Mouse (Mus musculus): ENCODE results near the gene Fam210b.
"Not testable (repeated sequence)": the region's sequence is repeated elsewhere in the genome, so short reads cannot be mapped to it uniquely, and the experiment has no call there.

Fam210b gene

GRCm38 (mm10) chr2:172345258-172345738 lies at the start of gene Fam210b:
TSS of gene Fam210b (plus strand) at chr2:172345565.
- DNase-seq (ENCODE audit: inconsistent ontology term), result peak; percentile 100

DNA sequence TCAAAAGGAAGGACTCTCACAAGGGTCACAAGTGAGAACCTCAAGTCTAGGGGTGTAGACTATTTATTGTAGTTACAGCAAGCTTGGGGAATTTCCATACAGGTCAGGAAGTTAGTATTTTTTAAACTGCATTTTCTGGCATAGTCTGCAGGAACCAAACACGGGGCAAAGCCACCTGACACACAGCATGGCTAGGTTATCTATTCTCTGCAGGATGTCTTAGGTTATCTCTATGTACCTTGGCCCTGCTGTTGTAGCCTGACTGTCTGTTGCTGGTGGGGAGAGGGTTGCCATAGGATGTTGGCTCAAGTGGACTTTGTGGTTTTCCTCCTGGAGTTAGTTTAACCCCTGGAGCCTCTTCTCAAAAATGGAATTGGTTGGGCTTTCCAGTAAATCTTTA lies 47.3 kb upstream of the Fam210b start:
- no peak for DNase-seq (ENCODE audit: inconsistent ontology term)

DNA sequence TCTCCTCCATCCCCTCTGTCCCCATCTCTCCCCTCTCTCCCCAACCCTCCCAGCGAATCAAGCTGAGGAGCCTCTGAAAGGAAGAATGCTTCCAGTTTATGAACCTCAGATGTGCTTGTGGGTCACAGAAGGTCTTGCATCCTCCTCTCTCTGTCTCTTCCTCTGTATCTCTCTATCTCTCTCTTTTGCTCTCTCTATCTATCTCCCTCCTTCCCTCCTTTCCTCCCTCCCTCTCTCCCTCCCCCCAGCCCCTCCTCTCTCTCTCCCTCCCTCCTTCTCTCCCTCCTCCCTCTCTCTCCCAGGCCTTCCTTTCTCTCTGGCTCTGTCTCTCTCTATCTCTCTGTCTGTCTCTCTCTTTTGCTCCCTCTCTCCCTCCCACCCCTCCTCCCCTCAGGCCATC lies 46.8 kb upstream of the Fam210b start:
- DNase-seq (ENCODE audit: inconsistent ontology term), result peak; percentile 11

GRCm38 (mm10) chr2:172299126-172299921 lies 46.0 kb upstream of the Fam210b start:
- DNase-seq (ENCODE audit: inconsistent ontology term), result peak; percentile 92

DNA sequence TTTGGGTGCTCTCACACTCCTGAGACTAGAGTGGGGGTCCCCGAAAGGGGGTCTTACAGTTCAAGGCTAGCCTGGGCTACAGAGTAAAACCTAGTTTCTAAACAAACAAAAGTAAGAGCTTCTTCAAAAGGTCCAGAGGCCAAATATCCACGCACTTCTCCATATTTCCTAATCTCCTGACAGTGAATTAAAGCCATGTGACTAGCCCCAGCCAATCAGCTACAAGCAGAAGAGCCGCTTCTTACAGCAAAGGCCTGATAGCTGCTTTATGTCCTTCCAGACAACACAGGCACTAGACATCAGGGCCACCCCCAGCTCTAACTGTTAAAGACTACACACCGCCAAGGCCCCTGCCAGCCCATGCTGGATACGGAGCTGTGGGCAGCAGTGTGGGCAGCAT lies 43.0 kb upstream of the Fam210b start:
- DNase-seq (ENCODE audit: inconsistent ontology term), result no peak

DNA sequence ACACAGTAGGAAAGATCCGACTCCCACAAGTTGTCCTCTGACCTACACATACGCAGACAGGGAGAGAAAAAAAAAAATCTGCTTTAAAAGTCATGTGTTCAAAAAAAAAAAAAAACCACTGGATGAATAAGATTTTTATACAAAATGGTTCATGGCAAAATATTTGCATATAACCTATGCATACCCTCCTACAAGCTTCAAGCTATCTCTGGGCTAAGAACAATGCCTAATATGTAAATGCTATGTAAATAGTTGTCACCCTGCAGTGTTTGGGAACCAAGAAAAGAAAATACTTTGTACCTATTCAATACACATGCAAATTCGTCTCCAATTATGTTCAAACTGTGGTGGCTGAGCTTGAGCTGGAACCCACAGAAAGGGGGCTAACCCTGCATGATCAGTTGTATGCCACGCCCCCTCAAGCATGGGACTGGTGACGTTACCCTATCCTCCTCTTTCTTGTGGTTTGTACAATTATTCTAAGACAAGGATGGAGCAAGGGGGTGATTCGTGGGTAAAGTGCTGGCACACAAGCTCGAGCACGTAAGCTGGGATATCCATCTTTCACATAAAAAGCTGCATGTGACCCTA lies 41.2 kb upstream of the Fam210b start:
- no peak for DNase-seq (ENCODE audit: inconsistent ontology term)

DNA sequence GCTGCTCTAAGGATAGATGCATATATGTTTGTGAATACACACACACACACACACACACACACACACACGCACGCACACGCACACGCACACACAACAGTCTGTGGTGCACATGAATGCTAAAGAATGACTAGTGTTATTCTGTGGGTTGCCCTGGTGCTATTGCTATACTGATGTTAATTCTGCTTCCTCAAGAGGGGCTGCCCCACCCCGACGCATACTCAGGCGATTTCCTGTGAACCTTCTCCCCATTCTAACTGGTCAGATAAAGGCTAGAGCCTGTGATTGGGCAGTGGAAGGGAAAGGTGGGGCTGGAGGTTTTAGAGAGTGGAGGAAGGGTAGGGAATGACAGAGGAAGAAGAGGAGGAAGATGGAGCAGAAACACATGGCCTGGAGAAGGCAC lies 39.8 kb upstream of the Fam210b start:
- DNase-seq (ENCODE audit: inconsistent ontology term), result not testable (repeated sequence)

GRCm38 (mm10) chr2:172306544-172306943 lies 38.8 kb upstream of the Fam210b start:
- DNase-seq (ENCODE audit: inconsistent ontology term), result no peak

- no peak for DNase-seq (ENCODE audit: inconsistent ontology term)
These were observed 33.6 kb upstream of the Fam210b start for GRCm38 (mm10) chr2:172311731-172312130.

DNA sequence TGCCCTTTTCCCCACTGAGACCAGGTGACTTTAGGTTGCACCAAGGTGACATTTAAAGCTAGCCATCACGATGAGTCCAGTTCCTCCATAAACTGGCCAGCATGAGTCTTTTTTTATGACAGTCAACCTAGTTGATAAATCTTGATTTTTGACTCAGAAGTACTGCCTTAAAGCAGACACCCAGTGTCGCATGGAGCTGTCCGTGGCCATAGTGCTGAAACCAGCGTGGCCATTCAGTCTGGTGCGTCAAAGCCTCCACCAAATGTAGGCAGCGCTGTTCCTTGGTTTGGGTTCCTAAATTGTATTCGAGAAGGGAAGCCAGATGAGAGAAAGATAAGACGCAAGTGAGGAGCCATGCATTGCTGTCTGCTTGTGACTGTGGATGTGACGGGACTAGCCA lies 24.5 kb upstream of the Fam210b start:
- DNase-seq (ENCODE audit: inconsistent ontology term), result peak; percentile 37

DNA sequence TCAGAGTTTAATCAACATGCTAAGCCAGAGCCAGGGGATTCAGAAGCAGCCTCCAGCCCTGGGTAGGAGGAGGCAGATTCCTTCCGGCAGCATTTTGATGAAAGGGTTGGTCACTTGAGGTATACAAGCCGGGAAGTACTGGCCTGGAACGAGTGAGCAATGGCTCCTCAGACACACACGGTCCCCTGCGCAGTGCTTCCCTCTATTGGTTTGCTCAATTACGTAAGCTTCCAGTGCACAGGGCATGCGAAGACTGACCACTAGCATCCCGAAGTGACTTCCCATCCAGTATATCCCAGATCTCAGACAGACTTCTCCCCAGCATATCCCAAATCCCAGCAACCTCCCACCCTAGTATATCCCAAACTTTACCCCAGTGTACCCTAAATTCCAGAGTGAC lies 17.1 kb upstream of the Fam210b start:
- no peak for DNase-seq (ENCODE audit: inconsistent ontology term)

GRCm38 (mm10) chr2:172329179-172329578 lies 16.2 kb upstream of the Fam210b start:
- peak; percentile 49 for DNase-seq (ENCODE audit: inconsistent ontology term)

DNA sequence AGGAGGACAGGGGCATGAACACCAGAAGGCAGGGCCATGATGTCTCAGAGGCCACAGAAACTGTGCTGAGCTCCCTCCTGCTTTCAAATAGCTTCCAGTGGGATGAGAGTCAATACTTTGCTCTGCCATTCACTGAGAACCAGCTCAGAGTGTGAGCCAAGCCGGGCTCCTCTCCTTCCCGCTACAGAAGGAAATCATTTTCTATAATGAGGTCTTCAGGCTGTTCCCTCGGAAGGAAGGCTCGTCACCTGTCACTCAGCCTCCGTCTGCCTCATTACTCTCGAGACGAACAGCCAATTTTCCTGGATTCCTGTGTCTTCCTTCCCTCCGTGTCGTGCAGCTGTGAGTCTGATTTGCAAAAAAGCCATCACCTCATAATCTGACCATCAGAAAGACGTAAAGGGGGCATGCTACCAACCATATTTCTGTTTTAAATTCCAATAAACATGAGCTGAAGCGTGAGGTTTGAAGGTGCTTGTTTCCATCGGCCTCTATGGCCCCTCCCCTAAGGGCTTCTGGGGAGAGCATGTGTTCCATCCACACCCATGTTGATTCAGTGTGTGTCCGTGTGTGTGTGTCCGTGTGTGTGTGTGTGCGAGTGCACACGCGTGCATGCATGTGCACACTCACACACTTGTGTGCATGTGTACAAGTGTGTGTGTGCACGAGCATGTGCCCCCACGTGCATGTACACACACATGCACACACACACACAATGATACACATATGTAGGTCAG lies 7.0 kb upstream of the Fam210b start:
- DNase-seq (ENCODE audit: inconsistent ontology term), result no peak

GRCm38 (mm10) chr2:172340936-172341335 lies 4.4 kb upstream of the Fam210b start:
- no peak for DNase-seq (ENCODE audit: inconsistent ontology term)

GRCm38 (mm10) chr2:172341606-172342005 lies 3.8 kb upstream of the Fam210b start:
- DNase-seq (ENCODE audit: inconsistent ontology term), result no peak

GRCm38 (mm10) chr2:172343751-172344150 lies 1.6 kb upstream of the Fam210b start:
- no peak for DNase-seq (ENCODE audit: inconsistent ontology term)

DNA sequence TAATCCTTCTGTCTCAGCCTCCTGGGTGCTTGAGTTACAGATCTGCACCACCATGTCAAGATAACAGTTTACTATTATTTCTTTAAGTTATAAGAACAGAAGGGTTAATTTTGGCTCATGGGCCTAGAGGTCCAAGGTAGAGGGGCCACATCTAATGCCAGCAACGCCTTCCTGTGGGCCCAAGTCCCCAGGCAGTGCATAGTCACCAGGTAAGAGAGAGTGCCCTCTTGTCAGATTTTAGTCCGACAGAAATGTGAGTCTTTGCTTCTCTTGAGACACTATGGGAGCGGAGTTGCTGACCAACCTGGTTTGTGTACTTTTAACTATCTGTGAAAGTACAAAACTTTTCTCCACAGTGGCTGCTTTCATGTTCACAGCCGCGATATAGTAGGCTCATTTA lies 696 bp upstream of the Fam210b start:
- DNase-seq (ENCODE audit: inconsistent ontology term), result no peak

DNA sequence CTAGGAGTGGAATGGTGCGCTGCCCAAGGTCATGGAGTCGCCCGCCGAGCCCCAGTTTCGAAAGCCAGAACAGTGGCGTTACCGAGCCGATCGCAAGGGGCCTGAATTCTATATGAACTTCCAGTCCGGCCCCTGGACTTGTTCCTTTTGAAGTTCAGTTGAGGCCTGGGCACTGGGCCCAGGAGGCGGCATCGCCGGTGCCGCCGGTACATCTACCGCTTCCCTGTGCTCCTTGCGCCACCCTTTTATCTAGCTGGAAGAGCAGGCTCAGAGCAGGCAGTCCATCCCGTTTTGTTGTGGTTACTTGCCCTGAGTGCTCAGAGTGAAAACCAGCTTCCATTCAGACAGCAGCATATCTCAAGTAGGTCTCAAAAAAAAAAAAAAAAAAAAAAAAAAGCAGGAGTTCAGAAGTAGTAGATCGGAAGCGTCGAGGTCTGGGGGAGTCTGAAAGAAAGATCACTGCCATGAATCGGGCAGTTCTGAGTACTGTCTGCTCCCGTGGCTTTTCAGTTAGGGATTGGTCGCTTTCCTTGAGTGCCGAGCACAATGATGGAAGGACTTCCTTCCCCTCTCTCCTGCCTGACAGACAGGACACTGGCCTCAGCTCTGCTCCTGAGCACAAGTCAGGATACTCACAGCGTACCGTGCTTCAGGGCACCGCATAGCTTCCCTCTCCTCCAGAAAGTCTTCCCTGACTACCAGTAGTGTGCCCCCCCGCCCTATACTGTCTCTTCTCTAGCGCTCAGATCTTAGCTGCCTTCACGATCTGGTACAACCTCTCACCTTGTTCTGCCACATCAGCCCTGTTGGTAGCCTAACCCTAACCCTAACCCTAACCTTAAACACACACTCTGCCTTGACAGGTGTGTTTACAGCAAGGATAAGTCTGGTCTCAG lies 917 bp downstream of the Fam210b start:
- peak; percentile 64 for DNase-seq (ENCODE audit: inconsistent ontology term)

DNA sequence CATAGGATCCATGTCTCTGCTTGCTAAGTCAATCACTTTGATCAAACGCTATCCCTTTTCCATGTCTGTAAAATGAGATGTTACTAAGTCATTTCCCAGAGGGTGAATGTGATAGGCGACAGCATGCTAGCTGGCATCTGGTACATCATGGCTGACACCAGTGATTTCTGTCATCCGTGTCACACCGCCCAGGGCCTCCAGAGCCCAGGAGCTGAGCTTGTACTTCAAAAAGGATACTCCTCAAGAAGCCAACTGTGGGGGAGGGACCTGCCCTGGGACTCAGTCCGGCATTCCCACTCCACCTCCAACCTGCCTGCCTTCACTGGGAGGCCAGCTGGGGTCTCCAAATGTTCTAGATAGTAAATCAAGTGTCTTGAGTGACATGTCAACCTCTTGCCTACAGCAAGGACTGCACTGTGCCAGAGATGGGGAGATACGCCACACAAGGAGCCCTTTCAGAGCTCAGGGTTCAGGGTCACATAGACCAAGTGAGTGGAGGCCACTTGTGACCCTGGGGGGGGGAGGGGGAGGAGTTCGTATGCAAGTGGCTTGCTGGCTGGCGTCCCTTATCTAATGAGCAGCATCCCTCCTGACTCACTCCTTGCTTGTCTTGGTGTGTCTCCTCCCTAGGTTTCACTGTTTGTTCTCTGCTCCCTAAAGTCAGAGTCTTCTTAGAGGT lies 1.7 kb downstream of the Fam210b start:
- no peak for DNase-seq (ENCODE audit: inconsistent ontology term)

GRCm38 (mm10) chr2:172348297-172348950 lies 3.1 kb downstream of the Fam210b start:
- DNase-seq (ENCODE audit: inconsistent ontology term), result peak; percentile 68

Data from Muller cell, postnatal 12 days (primary cell).